Mouse (Mus musculus) large intestine, adult 2 months (tissue): ENCODE results near the gene Rps6kb2. TPM values are rescaled to one million over a fixed set of nuclear protein-coding genes. Genes with fewer than 3 reads are reported as not detected.

Experiments used
- polyA plus RNA-seq: library from polyadenylated mRNA; depleted of rRNA; stranded (reverse); fragments of >200 nt; gene quantifications from 2 replicates; pipeline ENCODE4 v1.2.3, GENCODE M21; 2012; rRNA removed

The Rps6kb2 gene
- polyA plus RNA-seq, 1 experiment, result 37.5 TPM

Other genes starting within 250 kb of the Rps6kb2 start
- 21.4 and 45.1 TPM in 2 replicates for gene Aldh3b1, start 233.5 kb downstream of the Rps6kb2 start, polyA plus RNA-seq
- 123 and 160 TPM in 2 replicates for gene Unc93b1, start 228.2 kb downstream of the Rps6kb2 start, polyA plus RNA-seq
- gene Aldh3b3, start 204.7 kb downstream of the Rps6kb2 start, polyA plus RNA-seq, result 0.16 and 0.95 TPM in 2 replicates
- gene Aldh3b2, start 191.0 kb downstream of the Rps6kb2 start, polyA plus RNA-seq, result 1.3 and 2.0 TPM in 2 replicates
- 42.5 and 88.2 TPM in 2 replicates for gene Acy3, start 176.8 kb downstream of the Rps6kb2 start, polyA plus RNA-seq
- gene Tbx10, start 170.6 kb downstream of the Rps6kb2 start, polyA plus RNA-seq, result not detected in 2 replicates
- 7.7 and 10.5 TPM in 2 replicates for gene Nudt8, start 162.8 kb downstream of the Rps6kb2 start, polyA plus RNA-seq
- 1.0 and 2.2 TPM in 2 replicates for gene Gm49405, start 162.7 kb downstream of the Rps6kb2 start, polyA plus RNA-seq
- 6.8 and 7.3 TPM in 2 replicates for gene Doc2g, start 160.0 kb downstream of the Rps6kb2 start, polyA plus RNA-seq
- 152 and 205 TPM in 2 replicates for gene Ndufv1, start 150.5 kb downstream of the Rps6kb2 start, polyA plus RNA-seq
- gene Gstp1, start 125.4 kb downstream of the Rps6kb2 start, polyA plus RNA-seq, result 910 and 1,226 TPM in 2 replicates
- 188 and 228 TPM in 2 replicates for gene Gstp2, start 117.3 kb downstream of the Rps6kb2 start, polyA plus RNA-seq
- 19.4 and 21.9 TPM in 2 replicates for gene Gstp3, start 103.8 kb downstream of the Rps6kb2 start, polyA plus RNA-seq
- gene Cabp2, start 81.8 kb downstream of the Rps6kb2 start, polyA plus RNA-seq, result not detected in 2 replicates
- gene Cdk2ap2, start 66.2 kb downstream of the Rps6kb2 start, polyA plus RNA-seq, result 319 and 372 TPM in 2 replicates
- gene Pitpnm1, start 63.4 kb downstream of the Rps6kb2 start, polyA plus RNA-seq, result 114 and 145 TPM in 2 replicates
- gene Aip, start 37.5 kb downstream of the Rps6kb2 start, polyA plus RNA-seq, result 62.8 and 63.6 TPM in 2 replicates
- 0.03 TPM in 1 of 2 replicates, not detected in the other for gene Gpr152, start 23.6 kb downstream of the Rps6kb2 start, polyA plus RNA-seq
- gene Cabp4, start 19.3 kb downstream of the Rps6kb2 start, polyA plus RNA-seq, result 0.45 and 0.88 TPM in 2 replicates
- gene Coro1b, start 14.7 kb downstream of the Rps6kb2 start, polyA plus RNA-seq, result 385 and 500 TPM in 2 replicates
- gene Ptprcap, start 9.8 kb downstream of the Rps6kb2 start, polyA plus RNA-seq, result 56.3 and 62.6 TPM in 2 replicates
- gene Carns1, start 12.1 kb upstream of the Rps6kb2 start, polyA plus RNA-seq, result 3.2 and 3.3 TPM in 2 replicates
- gene Tbc1d10c, start 27.9 kb upstream of the Rps6kb2 start, polyA plus RNA-seq, result 23.0 TPM in 2 replicates
- gene Ppp1ca, start 28.7 kb upstream of the Rps6kb2 start, polyA plus RNA-seq, result 374 and 382 TPM in 2 replicates
- gene Rad9a, start 38.3 kb upstream of the Rps6kb2 start, polyA plus RNA-seq, result 25.5 and 26.9 TPM in 2 replicates
- 7.4 and 8.4 TPM in 2 replicates for gene Clcf1, start 50.9 kb upstream of the Rps6kb2 start, polyA plus RNA-seq
- not detected in 2 replicates for gene AC109138.7, start 51.0 kb upstream of the Rps6kb2 start, polyA plus RNA-seq
- 116 and 130 TPM in 2 replicates for gene Pold4, start 68.5 kb upstream of the Rps6kb2 start, polyA plus RNA-seq
- gene Ssh3, start 105.8 kb upstream of the Rps6kb2 start, polyA plus RNA-seq, result 102 and 151 TPM in 2 replicates
- 2.0 and 2.4 TPM in 2 replicates for gene Ankrd13d, start 119.8 kb upstream of the Rps6kb2 start, polyA plus RNA-seq
- 99.9 and 108 TPM in 2 replicates for gene Grk2, start 142.9 kb upstream of the Rps6kb2 start, polyA plus RNA-seq
- 64.6 and 107 TPM in 2 replicates for gene Kdm2a, start 234.9 kb upstream of the Rps6kb2 start, polyA plus RNA-seq